Mouse (Mus musculus) neural tube, embryonic 15.5 days (tissue): ENCODE data around the gene B4galt3. TPM values are rescaled to one million over a fixed set of nuclear protein-coding genes. Genes with fewer than 3 reads are reported as not detected.

ENCODE experiments used
- ATAC-seq: fragments of 200-750 bp; cut with Nextera tagmentation; 2 replicates; pipeline ENCODE4 v1.8.0; 2017; ENCODE audit warnings: mild to moderate bottlenecking, moderate TSS enrichment, moderate library complexity; ENCODE audit not compliant: low FRiP score
- H3K27ac ChIP-seq: fragments of 300-500 bp; sonication (generic); replicated peaks from 2 replicates; pipeline ENCODE4 v1.5.1; 2015; ENCODE audit warnings: mild to moderate bottlenecking, inconsistent platforms
- H3K27me3 ChIP-seq: fragments of 300-500 bp; sonication (generic); replicated peaks from 2 replicates; pipeline ENCODE4 v1.6.1; 2015; ENCODE audit warnings: inconsistent platforms
- H3K36me3 ChIP-seq: fragments of 300-500 bp; sonication (generic); 2 replicates; pipeline ENCODE4 v1.6.1; 2015; ENCODE audit warnings: inconsistent platforms
- H3K4me1 ChIP-seq: fragments of 300-500 bp; sonication (generic); 2 replicates; pipeline ENCODE4 v1.6.1; 2015; ENCODE audit warnings: inconsistent platforms
- H3K4me2 ChIP-seq: fragments of 300-500 bp; sonication (generic); 2 replicates; pipeline ENCODE4 v1.6.1; 2015; ENCODE audit warnings: inconsistent platforms, mild to moderate bottlenecking, moderate library complexity
- H3K4me3 ChIP-seq: fragments of 300-500 bp; sonication (generic); replicated peaks from 2 replicates; pipeline ENCODE4 v1.5.1; 2015; ENCODE audit warnings: mild to moderate bottlenecking, inconsistent platforms
- H3K9ac ChIP-seq: fragments of 300-500 bp; sonication (generic); replicated peaks from 2 replicates; pipeline ENCODE4 v1.6.1; 2015; ENCODE audit warnings: mild to moderate bottlenecking, inconsistent platforms
- H3K9me3 ChIP-seq: fragments of 300-500 bp; sonication (generic); replicated peaks from 2 replicates; pipeline ENCODE4 v1.6.1; 2016; ENCODE audit warnings: inconsistent platforms
- WGBS: fragments of 180-500 bp; shearing (Covaris S2); methylation state at CpG from one replicate; pipeline ENCODE4 v1.1.7; 2015; ENCODE audit warnings: mixed read lengths; 5-methylcytosine and 5-hydroxymethylcytosine counted together
- polyA plus RNA-seq: library from polyadenylated mRNA; unstranded; fragments of >200 nt; fragmentation: Nextera tagmentation; extraction: Ambion mirVana; gene quantifications from 2 replicates; pipeline ENCODE4 v1.2.1, GENCODE M21; 2015

Gene B4galt3
- polyA plus RNA-seq, 1 experiment from 2014 or later = 97.6 TPM

DNA sequence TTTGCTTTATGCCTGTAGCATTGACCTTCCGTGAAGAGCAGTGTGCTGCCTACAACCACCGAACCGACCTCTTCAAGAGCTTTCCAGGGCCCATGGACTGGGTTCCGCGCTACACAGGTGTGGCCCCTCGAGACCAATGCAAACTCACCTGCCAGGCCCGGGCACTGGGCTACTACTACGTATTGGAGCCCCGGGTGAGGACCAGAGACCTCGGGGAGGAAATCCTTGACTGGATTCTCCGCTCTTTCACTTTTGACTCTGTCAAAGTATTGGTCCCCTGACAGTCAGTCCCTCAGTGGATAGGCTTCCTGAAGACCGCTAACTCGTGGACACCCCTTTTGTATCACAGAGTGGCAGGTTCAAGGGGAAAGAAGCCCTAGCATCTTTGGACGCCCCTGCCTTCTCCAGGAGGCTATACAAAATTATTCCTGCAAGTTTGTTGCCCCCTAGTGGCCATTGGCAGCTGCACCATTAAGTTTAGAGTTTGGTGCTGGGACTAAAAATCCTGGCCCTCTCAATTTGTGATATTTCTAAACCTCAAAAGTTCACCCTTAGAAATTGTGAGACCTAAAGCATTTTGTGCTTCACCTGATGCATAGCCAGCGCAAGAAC lies 13.1 kb upstream of the B4galt3 start:
- WGBS = 70% methylated on average over 15 of the region's 15 CpGs

DNA sequence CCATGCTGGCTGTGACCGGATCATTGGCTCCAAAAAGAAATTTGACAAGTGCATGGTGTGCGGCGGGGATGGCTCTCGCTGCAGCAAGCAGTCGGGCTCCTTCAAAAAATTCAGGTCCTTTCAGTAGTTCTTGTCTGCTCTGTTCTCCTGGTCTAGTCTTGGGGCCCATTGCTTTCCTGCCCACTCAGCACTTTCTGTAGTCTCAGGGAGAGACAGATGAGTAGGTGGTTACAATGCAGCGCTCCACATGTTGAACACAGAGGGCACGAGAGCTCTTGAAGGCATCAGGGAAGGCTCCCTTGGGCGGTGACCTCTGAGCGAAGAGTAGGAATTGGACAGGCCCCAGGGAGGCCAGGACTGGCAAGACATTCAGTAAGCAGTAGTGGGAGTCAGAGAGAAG lies 12.3 kb upstream of the B4galt3 start:
- 88% methylated on average over 9 of the region's 9 CpGs for WGBS
- ATAC-seq = no peak
- H3K36me3 ChIP-seq = no peaks in the 10 kb centered on the region
- H3K4me3 ChIP-seq = no peak overlapping the region
- H3K4me2 ChIP-seq = no peak overlapping the region
- H3K27ac ChIP-seq = no peak overlapping the region
- H3K9me3 ChIP-seq = no peaks in the 10 kb centered on the region
- H3K27me3 ChIP-seq = 0 out of 2 replicates have a peak, but pooled peaks cover 2% of the 10 kb centered on the region
- peaks cover 13% of the 10 kb centered on the region for H3K4me1 ChIP-seq
- H3K9ac ChIP-seq = no peak overlapping the region

More for the DNA sequence above, 13.1 kb upstream of the B4galt3 start:
- no peak for ATAC-seq
- Histone ChIP-seq H3K36me3 (no peaks in the 10 kb centered on the region), H3K4me3 (no peak overlapping the region), H3K9me3 (no peaks in the 10 kb centered on the region), H3K4me2 (no peak overlapping the region), H3K9ac (no peak overlapping the region), H3K27ac (no peak overlapping the region), H3K4me1 (peaks cover 13% of the 10 kb centered on the region), H3K27me3 (0 out of 2 replicates have a peak, but pooled peaks cover 2% of the 10 kb centered on the region)

DNA sequence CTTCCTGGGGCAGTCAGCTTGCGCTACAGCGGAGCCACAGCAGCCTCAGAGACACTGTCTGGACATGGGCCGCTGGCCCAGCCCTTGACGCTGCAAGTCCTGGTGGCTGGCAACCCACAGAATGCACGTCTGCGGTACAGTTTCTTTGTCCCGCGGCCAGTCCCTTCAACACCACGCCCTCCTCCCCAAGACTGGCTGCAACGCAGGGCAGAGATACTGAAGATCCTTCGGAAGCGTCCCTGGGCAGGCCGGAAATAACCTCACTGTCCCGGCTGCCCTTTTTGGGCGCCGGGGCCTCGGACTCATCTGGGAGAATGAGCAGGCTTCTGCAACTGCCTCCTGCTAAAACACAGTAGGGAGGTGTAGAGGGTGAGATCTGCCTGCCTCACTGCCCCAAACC lies 11.2 kb upstream of the B4galt3 start:
- Histone ChIP-seq H3K4me1 (peaks cover 20% of the 10 kb centered on the region), H3K27me3 (0 out of 2 replicates have a peak, but pooled peaks cover 2% of the 10 kb centered on the region), H3K36me3 (no peaks in the 10 kb centered on the region), H3K4me2 (no peak overlapping the region), H3K4me3 (no peak overlapping the region), H3K9me3 (no peaks in the 10 kb centered on the region), H3K9ac (no peak overlapping the region), H3K27ac (no peak overlapping the region)
- WGBS = 79% methylated on average over 17 of the region's 17 CpGs
- no peak for ATAC-seq

DNA sequence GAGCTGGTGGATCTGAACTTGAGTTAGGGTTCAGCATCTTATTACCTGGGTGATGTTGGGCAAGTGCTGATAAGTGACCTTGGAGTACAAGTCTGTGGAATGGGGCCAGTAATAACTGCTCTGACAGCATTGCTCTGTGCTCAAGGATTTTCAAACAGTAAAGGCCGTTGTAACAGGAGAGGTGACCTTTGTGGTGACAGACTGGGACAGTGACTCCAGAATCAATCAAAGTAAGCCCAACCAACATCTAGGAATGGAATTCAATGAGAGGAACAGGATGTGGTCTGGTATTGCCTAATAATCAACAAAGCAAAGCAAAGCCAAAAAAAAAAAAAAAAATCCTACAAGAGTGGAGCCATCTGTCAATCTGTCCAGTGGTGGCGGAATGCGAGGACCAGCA lies 9.8 kb upstream of the B4galt3 start:
- H3K4me2 ChIP-seq = no peak overlapping the region
- H3K36me3 ChIP-seq = no peaks in the 10 kb centered on the region
- no peak overlapping the region for H3K4me3 ChIP-seq
- no peak for ATAC-seq
- H3K9me3 ChIP-seq = no peaks in the 10 kb centered on the region
- peaks cover 20% of the 10 kb centered on the region for H3K4me1 ChIP-seq
- WGBS = 83% methylated on average over 3 of the region's 3 CpGs
- no peak overlapping the region for H3K27ac ChIP-seq
- no peak overlapping the region for H3K9ac ChIP-seq
- H3K27me3 ChIP-seq = 0 out of 2 replicates have a peak, but pooled peaks cover 2% of the 10 kb centered on the region

DNA sequence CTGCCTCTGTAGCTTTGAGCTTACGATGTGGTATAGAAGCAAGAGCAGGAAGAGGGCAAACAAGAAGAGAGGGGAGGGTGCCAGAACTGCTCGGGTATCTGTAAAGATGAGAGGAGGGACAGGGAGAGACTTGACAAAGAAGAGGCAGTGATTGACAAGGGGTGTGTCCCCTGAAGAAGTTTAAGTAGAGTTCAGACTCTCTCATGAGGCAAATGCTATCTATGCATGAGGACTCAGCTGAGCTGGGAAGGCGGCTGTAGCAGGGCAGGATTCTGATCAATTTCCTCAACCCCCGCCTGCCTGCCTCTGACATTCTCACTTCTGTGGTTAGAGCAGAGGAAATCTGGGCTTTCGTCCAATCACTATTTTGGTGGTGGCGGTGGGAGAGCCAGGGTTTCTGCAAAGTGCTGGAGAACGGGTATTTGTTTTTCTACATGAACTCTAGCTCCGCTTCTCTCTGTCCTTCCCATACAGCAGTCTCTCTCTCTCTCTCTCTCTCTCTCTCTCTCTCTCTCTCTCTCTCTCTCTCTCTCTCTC lies 7.5 kb upstream of the B4galt3 start:
- peak overlapping the region; percentile 85 for H3K27ac ChIP-seq
- H3K4me1 ChIP-seq = peaks cover 17% of the 10 kb centered on the region
- H3K27me3 ChIP-seq = 0 out of 2 replicates have a peak, but pooled peaks cover 2% of the 10 kb centered on the region
- no peaks in the 10 kb centered on the region for H3K9me3 ChIP-seq
- WGBS = 1% methylated on average over 8 of the region's 8 CpGs
- peak overlapping the region; percentile 32 for H3K4me3 ChIP-seq
- peak overlapping the region; percentile 61 for H3K4me2 ChIP-seq
- H3K36me3 ChIP-seq = no peaks in the 10 kb centered on the region
- ATAC-seq = peak; percentile 75
- peak overlapping the region; percentile 42 for H3K9ac ChIP-seq

DNA sequence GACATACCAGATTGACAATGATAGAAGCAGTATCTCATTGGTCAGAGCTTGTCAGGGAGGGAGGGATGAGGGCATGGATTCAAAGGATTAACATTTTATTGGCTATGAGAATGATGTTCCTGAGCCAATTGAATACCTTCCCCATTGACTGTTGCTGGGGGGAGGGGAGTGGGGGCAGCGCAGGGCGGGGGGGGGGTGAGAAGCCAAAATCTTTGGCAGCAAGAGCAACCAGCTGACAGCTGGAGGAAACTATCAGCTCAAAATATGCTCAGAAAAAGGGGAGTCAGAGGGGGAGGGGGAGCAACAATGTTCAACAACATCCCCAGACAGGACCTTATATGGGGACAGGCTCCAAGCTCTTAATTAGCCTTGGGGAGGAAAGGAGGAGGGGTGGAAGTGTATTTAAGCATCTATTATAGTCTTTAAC lies 6.9 kb upstream of the B4galt3 start:
- Histone ChIP-seq H3K9me3 (no peaks in the 10 kb centered on the region), H3K4me2 (peak overlapping the region; percentile 61), H3K27ac (peak overlapping the region; percentile 85), H3K36me3 (no peaks in the 10 kb centered on the region), H3K4me1 (peaks cover 17% of the 10 kb centered on the region), H3K9ac (no peak overlapping the region), H3K27me3 (0 out of 2 replicates have a peak, but pooled peaks cover 2% of the 10 kb centered on the region), H3K4me3 (peak overlapping the region; percentile 32)
- WGBS = 0% methylated on average over 2 of the region's 2 CpGs
- peak; percentile 94 for ATAC-seq

DNA sequence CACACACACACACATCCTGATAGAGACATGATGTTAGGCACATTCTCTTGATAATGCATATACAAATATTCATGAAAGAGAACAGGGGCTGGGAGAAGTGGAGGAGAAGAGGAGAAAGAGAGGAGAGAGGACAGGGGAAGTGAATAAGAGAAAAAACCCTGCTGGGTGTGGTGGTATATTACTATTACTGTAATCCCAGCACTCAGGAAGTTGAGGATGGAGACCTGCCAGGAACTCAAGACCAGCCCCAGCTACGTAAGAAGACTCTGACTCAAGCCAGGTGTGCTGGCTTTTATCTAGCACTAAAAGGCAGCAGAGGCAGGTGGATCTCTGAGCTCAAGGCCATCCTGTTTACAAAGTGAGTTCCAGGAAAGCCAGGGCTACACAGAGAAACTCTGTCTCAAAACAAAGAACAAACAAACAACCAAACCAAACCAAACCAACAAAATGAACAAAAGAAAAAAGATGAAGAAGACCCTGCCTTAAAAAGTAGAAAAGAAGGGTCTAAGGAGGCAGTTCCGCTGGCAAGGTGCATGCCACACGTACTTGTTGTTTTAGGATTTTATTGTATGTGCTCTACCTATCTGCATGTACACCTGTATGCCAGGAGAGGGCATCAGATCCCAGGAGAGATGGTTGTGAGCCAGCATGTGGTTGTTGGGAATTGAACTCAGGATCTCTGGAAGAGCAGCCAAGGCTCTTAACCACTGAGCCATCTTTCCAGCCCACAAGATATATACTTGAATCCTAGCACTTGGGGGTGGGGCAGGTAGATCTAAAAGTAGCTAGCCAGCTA lies 6.3 kb upstream of the B4galt3 start:
- Histone ChIP-seq H3K4me2 (peak overlapping the region; percentile 61), H3K9ac (no peak overlapping the region), H3K9me3 (no peaks in the 10 kb centered on the region), H3K4me1 (peaks cover 17% of the 10 kb centered on the region), H3K4me3 (no peak overlapping the region), H3K27me3 (0 out of 2 replicates have a peak, but pooled peaks cover 2% of the 10 kb centered on the region), H3K27ac (peak overlapping the region; percentile 85), H3K36me3 (no peaks in the 10 kb centered on the region)
- ATAC-seq = no peak; the same call in 1 of the 2 replicates
- WGBS = 83% methylated on average over 3 of the region's 3 CpGs

DNA sequence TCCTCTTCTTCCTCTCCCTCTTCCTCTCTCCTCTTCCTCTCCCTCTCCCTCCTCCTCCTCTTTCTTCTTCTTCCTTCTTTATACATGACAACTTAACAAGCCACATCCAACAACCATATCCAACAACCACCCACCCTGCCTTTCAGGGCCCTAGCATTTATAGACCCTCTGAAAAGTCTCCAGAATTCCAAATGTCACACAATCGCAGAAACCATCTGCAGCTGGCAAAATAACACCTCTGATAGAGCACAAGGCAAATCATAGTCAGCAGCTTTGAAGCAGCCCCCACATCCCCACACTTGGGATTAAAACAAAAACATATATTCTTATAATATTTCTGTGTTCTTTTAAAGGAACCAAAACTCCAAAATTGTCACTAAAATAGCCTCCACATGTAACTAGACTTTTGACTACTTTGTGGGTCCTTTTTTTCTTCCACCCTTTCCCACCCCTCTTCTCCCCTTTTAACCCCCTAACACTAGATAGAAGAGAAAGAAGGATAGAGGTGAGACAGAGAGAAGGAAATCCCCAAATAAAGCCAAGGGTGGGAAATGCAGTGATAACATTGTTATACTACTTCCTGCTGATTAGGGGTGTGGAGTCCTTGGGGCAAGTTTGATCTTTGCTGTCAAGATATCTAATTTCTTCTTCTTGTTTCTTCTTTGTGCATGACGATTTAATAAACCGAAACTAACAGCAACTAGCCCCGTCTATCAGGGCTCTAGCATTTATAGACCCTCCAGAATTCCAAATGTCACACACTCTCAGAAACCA lies 4.0 kb upstream of the B4galt3 start:
- Histone ChIP-seq H3K4me3 (no peak overlapping the region), H3K9ac (no peak overlapping the region), H3K4me1 (peaks cover 30% of the 10 kb centered on the region), H3K27ac (no peak overlapping the region), H3K9me3 (no peaks in the 10 kb centered on the region), H3K4me2 (no peak overlapping the region), H3K27me3 (no peaks in the 10 kb centered on the region), H3K36me3 (no peaks in the 10 kb centered on the region)
- no peak for ATAC-seq
- WGBS = 79% methylated on average over 4 of the region's 4 CpGs

DNA sequence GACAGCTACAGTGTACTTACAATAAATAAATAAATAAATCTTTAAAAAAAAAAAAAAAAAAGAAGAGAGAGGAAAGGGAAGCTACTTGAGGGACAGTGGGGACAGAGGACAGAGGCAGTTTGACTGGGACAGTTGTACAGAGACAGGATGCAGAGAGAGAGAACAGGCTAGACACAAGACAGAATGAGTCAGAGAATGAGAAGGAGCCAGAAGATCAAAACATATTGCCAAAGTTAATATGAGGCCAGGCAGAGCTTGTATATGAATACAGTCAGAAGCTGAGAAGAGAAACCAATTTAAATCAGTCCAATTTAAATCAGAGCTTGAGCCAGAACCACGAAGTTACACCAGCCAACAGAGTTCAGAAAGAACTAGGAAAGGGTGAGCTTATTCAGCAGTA lies 1.8 kb upstream of the B4galt3 start:
- no peak for ATAC-seq
- WGBS = 76% methylated on average over 1 of the region's 1 CpGs
- peaks cover 15% of the 10 kb centered on the region for H3K36me3 ChIP-seq
- H3K9ac ChIP-seq = no peak overlapping the region
- H3K4me1 ChIP-seq = peaks cover 31% of the 10 kb centered on the region
- no peak overlapping the region for H3K4me2 ChIP-seq
- no peak overlapping the region for H3K27ac ChIP-seq
- no peaks in the 10 kb centered on the region for H3K27me3 ChIP-seq
- H3K9me3 ChIP-seq = no peaks in the 10 kb centered on the region
- H3K4me3 ChIP-seq = no peak overlapping the region

DNA sequence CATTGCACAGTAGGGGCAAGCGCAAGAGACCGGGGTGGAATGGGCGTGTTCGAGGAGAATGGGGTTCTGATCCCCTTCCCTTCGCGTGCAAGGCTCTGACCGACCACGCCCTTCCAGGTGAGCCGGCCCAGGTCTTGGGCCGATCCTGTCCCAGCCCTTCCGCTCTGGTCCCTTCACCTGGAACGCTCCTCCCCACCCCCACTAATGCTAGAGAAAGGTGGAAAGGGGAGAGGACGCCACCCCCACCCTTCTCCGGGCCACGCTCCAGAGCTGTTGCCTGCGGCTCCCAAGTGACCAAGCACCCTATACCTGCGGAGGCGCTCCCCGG lies 409 bp downstream of the B4galt3 start:
- WGBS = 1% methylated on average over 19 of the region's 19 CpGs

DNA sequence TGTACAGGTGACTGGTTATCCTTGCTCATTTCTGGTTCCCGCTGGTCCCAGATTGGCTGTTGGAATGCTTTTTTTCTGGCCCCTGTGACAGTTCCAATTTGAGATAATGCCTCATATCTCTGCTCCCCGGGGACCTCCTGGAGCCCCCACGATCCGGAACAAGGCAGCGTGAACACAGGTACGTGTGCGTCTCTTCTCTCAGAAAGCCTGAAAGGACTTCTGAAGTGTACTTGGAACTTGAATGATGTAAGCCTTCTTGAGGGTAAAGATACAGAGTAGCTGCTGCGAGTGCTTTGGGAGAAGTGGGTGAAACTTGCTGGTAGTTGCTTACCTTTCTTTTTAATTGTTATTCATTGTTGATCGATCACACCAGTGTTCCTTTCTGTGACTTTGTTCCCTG lies 1.1 kb downstream of the B4galt3 start:
- H3K4me2 ChIP-seq = peak overlapping the region; percentile 81
- peak overlapping the region; percentile 61 for H3K4me3 ChIP-seq
- no peaks in the 10 kb centered on the region for H3K9me3 ChIP-seq
- ATAC-seq = no peak
- H3K4me1 ChIP-seq = peaks cover 26% of the 10 kb centered on the region
- H3K36me3 ChIP-seq = peaks cover 43% of the 10 kb centered on the region
- H3K9ac ChIP-seq = peak overlapping the region; percentile 72
- 61% methylated on average over 9 of the region's 9 CpGs for WGBS
- no peaks in the 10 kb centered on the region for H3K27me3 ChIP-seq
- H3K27ac ChIP-seq = no peak overlapping the region

More for the DNA sequence above, 409 bp downstream of the B4galt3 start:
- no peaks in the 10 kb centered on the region for H3K27me3 ChIP-seq
- ATAC-seq = peak; percentile 72
- peaks cover 37% of the 10 kb centered on the region for H3K36me3 ChIP-seq
- H3K4me3 ChIP-seq = peak overlapping the region; percentile 61
- H3K9ac ChIP-seq = peak overlapping the region; percentile 72
- no peaks in the 10 kb centered on the region for H3K9me3 ChIP-seq
- H3K4me2 ChIP-seq = peak overlapping the region; percentile 81
- H3K27ac ChIP-seq = peak overlapping the region; percentile 73; the same call in 1 of the 2 replicates
- peaks cover 26% of the 10 kb centered on the region for H3K4me1 ChIP-seq
